Mouse (Mus musculus) megakaryocyte, embryonic 14.5 days (primary cell): ENCODE measurements around the gene Olfr564. TPM values are rescaled to one million over a fixed set of nuclear protein-coding genes. Genes with fewer than 3 reads are reported as not detected.

Experiments
- H3K27me3 ChIP-seq: replicated peaks from 2 replicates; pipeline ENCODE3; 2012; ENCODE audit warnings: inconsistent platforms
- H3K36me3 ChIP-seq: replicated peaks from 2 replicates; pipeline ENCODE3; 2012; ENCODE audit warnings: low read length, inconsistent platforms, mixed read lengths
- H3K4me1 ChIP-seq: 2 replicates; pipeline ENCODE4 v1.6.1; 2012; ENCODE audit warnings: inconsistent platforms
- H3K4me3 ChIP-seq: replicated peaks from 2 replicates; pipeline ENCODE3; 2012; ENCODE audit warnings: moderate library complexity, mild to moderate bottlenecking, inconsistent platforms
- H3K9me3 ChIP-seq: 2 replicates; pipeline ENCODE4 v1.6.1; 2012; ENCODE audit warnings: inconsistent platforms
- FLI1 ChIP-seq: IDR thresholded peaks from 2 replicates; pipeline ENCODE4 v1.6.1; 2012; ENCODE audit warnings: low read length, inconsistent platforms, mixed read lengths
- GATA1 ChIP-seq: IDR thresholded peaks from 3 replicates; pipeline ENCODE4 v1.6.1; 2012; ENCODE audit warnings: mixed read lengths, low read length, inconsistent platforms, borderline replicate concordance
- polyA plus RNA-seq: library from polyadenylated mRNA; stranded (reverse); fragments of >175 nt; gene quantifications from 2 replicates; pipeline ENCODE4 v1.2.3, GENCODE M21; 2012; ENCODE audit warnings: low replicate concordance; ENCODE audit not compliant: insufficient read depth

Gene Olfr564
- polyA plus RNA-seq: not detected in 2 replicates

DNA sequence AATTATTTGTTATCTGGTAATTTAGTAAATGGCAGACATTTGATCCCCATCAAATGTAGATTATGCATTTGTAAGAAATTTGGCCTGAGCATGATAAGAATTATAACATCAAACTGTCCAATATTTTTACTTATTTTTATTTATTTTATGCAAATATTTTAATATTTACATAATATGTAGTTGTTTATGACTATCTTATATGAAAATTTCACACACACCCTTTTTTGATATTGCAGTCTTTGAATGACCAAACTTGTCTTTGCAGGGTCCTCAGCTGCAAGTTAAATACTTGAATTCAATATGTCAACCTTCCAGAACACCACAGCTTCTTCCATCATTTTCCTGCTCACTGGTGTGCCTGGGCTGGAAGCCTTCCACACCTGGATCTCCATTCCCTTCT is at the start of gene Olfr564:
Gene Olfr564 (plus strand): TSS at position 301 of the 400 bp plus-strand sequence.
- Histone ChIP-seq H3K9me3 (no peaks in the 10 kb centered on the region), H3K4me3 (no peak within 1 kb of the TSS), H3K36me3 (no peaks in the 10 kb centered on the region), H3K4me1 (no peaks in the 10 kb centered on the region), H3K27me3 (no peaks in the 10 kb centered on the region)
- TF ChIP-seq GATA1: no peak
- TF ChIP-seq FLI1: no peak

DNA sequence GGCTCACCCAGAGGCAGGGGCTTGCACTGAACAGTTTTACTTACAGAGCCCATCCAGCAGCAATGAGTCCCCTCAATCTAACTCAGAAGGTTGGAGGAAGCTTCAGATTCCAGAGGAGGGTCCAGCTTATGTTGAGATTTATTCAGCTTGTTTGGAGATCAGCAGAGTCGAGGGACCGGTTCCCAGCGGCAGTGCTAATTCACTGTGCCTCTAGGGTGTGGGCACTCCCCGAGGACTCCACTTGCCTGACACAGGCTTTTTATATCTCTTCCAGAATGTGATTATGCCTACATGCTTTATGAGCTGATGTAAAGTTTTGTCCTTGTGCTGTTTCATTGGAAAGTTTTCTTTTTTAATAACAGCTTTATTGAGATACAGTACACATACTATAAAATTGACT is 44.0 kb upstream of the Olfr564 start, which contains the start of the genes Olfr560 and Olfr78:
Gene Olfr560 (minus strand): TSS at position 101 of the 400 bp plus-strand sequence.
Gene Olfr78 (minus strand): TSS at position 206 of the 400 bp plus-strand sequence.
- TF ChIP-seq FLI1 (no peak), GATA1 (no peak)
- no peak within 1 kb of the TSS for H3K4me3 ChIP-seq
- H3K27me3 ChIP-seq: no peaks in the 10 kb centered on the region
- H3K4me1 ChIP-seq: no peaks in the 10 kb centered on the region
- no peaks in the 10 kb centered on the region for H3K36me3 ChIP-seq
- no peaks in the 10 kb centered on the region for H3K9me3 ChIP-seq

GRCm38 (mm10) chr7:102770921-102771320 is 32.4 kb upstream of the Olfr564 start, which contains the start of gene Olfr561:
TSS of gene Olfr561 (plus strand) at chr7:102771221.
- Histone ChIP-seq H3K4me1 (no peaks in the 10 kb centered on the region), H3K36me3 (no peaks in the 10 kb centered on the region), H3K27me3 (no peaks in the 10 kb centered on the region), H3K4me3 (no peak within 1 kb of the TSS), H3K9me3 (no peaks in the 10 kb centered on the region)
- TF ChIP-seq GATA1: no peak
- no peak for TF ChIP-seq FLI1

Other genes with a start within 250 kb of the Olfr564 start
- 0.60 and 3.0 TPM in 2 replicates for gene Trim21, start 238.0 kb upstream of the Olfr564 start, polyA plus RNA-seq
- not detected in 2 replicates for gene Olfr550, start 232.0 kb upstream of the Olfr564 start, polyA plus RNA-seq
- not detected in 2 replicates for gene Olfr551, start 211.6 kb upstream of the Olfr564 start, polyA plus RNA-seq
- 0.06 and 3.2 TPM in 2 replicates for gene Olfr552, start 205.7 kb upstream of the Olfr564 start, polyA plus RNA-seq
- gene Olfr553, start 185.3 kb upstream of the Olfr564 start, polyA plus RNA-seq: not detected in 2 replicates
- not detected in 2 replicates for gene Olfr554, start 165.0 kb upstream of the Olfr564 start, polyA plus RNA-seq
- not detected in 2 replicates for gene Olfr555, start 144.7 kb upstream of the Olfr564 start, polyA plus RNA-seq
- not detected in 2 replicates for gene Olfr556, start 138.6 kb upstream of the Olfr564 start, polyA plus RNA-seq
- gene Trim68, start 116.2 kb upstream of the Olfr564 start, polyA plus RNA-seq: 0.73 and 1.0 TPM in 2 replicates
- gene Olfr557, start 107.6 kb upstream of the Olfr564 start, polyA plus RNA-seq: not detected in 2 replicates
- not detected in 2 replicates for gene Olfr558, start 101.3 kb upstream of the Olfr564 start, polyA plus RNA-seq
- not detected in 2 replicates for gene Olfr33, start 84.4 kb upstream of the Olfr564 start, polyA plus RNA-seq
- not detected in 2 replicates for gene Olfr559, start 76.0 kb upstream of the Olfr564 start, polyA plus RNA-seq
- 0.17 TPM in 1 of 2 replicates, not detected in the other for gene Olfr560, start 44.1 kb upstream of the Olfr564 start, polyA plus RNA-seq
- gene Olfr78, start 44.0 kb upstream of the Olfr564 start, polyA plus RNA-seq: not detected in 2 replicates
- gene Olfr561, start 32.3 kb upstream of the Olfr564 start, polyA plus RNA-seq: not detected in 2 replicates
- not detected in 2 replicates for gene Olfr566, start 55.3 kb downstream of the Olfr564 start, polyA plus RNA-seq
- not detected in 2 replicates for gene Olfr568, start 73.6 kb downstream of the Olfr564 start, polyA plus RNA-seq
- gene Olfr569, start 87.4 kb downstream of the Olfr564 start, polyA plus RNA-seq: not detected in 2 replicates
- gene Olfr570, start 91.1 kb downstream of the Olfr564 start, polyA plus RNA-seq: not detected in 2 replicates
- gene Olfr571, start 114.1 kb downstream of the Olfr564 start, polyA plus RNA-seq: not detected in 2 replicates
- not detected in 2 replicates for gene Olfr572, start 120.9 kb downstream of the Olfr564 start, polyA plus RNA-seq
- gene Olfr573-ps1, start 139.1 kb downstream of the Olfr564 start, polyA plus RNA-seq: not detected in 2 replicates
- not detected in 2 replicates for gene Olfr574, start 145.0 kb downstream of the Olfr564 start, polyA plus RNA-seq
- gene Olfr575, start 155.3 kb downstream of the Olfr564 start, polyA plus RNA-seq: not detected in 2 replicates
- gene Olfr576, start 159.2 kb downstream of the Olfr564 start, polyA plus RNA-seq: not detected in 2 replicates
- not detected in 2 replicates for gene Olfr577, start 172.5 kb downstream of the Olfr564 start, polyA plus RNA-seq
- not detected in 2 replicates for gene Olfr578, start 185.8 kb downstream of the Olfr564 start, polyA plus RNA-seq
- gene Olfr582, start 234.5 kb downstream of the Olfr564 start, polyA plus RNA-seq: not detected in 2 replicates
- not detected in 2 replicates for gene Olfr583, start 247.8 kb downstream of the Olfr564 start, polyA plus RNA-seq